Mouse (Mus musculus): Measurements from ENCODE around the gene Asb8.

The Asb8 gene

DNA sequence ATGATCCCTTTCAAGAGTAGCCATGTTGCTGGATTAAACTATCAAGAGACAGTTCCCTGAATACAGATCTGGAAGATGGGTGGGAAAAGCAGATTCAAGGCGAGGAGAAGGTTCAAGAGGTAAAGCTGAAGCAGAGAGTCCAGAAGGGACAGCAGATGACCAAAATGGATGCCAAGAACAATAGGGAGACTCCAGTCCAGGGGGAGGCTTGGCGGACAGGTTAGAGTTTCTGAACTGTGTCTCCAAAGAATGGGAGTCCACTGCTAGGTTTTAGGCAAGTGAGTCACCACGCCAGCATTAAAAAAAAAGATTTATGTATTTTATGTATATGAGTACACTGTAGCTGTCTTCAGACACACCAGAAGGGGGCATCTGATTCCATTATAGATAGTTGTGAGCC lies 10.8 kb downstream of the Asb8 start:
- no peak for DNase-seq

DNA sequence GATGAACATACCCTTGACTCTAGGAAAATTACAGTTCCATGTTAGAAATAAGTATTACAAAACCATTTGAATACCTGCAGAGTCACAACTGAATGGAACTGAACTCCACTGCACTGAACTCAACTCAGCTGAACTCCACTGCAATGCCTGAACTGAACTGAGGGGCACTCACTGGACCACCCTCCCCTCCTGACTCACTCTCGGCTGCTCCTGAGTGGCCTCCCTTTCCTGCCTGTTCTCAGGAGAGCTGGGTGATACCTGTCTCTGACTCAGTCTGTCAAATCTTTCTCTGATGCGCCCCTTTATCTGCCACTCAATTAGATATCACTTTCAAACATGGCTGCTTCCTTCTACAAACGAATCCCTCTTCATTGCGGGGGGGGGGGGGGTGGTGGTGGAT lies 11.3 kb downstream of the Asb8 start:
- no peak for DNase-seq

- no peak for DNase-seq
Observed at GRCm38 (mm10) chr15:98153625-98154024, 11.8 kb downstream of the Asb8 start.

DNA sequence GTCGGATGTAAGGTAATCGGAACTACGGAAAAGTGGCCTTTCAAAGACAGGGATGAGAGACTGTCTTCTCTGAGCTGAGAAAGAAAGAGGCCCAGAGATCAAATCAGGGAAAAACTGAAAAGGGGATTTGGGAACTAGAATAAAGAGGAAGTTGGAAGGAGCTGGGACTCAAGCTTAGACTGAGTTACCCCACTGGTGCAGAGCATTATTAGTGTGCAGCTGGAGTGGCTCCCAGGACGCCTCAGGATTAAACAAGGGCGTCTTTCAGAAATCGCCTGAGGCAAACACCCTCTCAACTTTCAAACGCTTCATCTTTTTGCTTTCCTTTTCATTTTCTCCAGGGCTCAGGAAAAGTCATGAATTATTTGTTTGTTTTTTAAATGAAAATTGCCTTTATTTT lies 12.5 kb downstream of the Asb8 start:
- no peak for DNase-seq

- DNase-seq: no peak
Observed at GRCm38 (mm10) chr15:98149166-98149602, 16.2 kb downstream of the Asb8 start.

DNA sequence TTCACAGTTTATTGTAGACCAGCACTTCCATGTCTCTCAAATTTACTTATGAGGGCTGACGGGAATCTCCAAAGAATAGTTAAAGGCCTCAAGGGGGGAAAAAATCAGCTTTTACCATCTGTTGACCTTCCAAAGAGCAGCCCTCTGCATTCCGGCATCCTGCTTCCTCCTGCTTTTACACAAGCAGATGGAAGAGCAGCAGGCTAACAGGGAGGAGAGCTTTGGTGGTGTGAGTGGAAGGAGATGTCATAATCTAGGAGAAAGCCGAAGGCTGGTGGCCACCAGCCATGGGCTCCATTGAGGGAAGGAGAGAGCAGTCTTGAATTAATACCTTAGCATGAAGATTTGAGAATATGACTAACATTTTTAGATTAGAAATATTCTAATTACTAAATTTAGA lies 17.1 kb downstream of the Asb8 start:
- no peak for DNase-seq

DNA sequence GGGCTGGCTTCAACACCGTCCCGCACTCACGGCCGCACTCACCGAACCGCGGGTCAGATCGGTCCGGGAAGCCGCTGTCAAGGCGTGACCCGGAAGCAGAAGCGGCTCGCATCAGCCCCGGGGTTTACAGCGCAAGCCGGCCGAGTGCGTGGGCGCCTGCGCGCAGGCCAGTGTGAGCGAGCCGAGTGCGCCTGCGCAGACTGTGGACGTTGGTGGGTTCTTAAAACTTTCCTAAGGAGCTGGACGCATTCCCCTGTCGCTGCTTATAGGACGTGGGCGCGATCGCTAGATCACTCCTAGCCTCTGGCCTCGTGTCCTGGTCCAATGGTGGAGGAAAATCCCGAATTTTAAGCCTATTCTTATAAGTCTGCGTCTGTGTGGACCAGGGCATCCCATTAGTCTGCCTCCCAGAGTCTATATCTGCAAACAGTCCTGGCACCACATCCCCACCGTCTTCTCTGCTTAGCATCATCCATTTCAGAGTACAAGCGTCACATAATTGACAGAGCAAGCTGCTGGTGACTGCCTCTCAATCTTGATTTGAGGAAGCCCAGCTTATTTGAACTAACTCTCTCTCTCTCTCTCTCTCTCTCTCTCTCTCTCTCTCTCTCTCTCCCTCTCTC lies 19.8 kb downstream of the Asb8 start:
- DNase-seq: peak; percentile 94

DNA sequence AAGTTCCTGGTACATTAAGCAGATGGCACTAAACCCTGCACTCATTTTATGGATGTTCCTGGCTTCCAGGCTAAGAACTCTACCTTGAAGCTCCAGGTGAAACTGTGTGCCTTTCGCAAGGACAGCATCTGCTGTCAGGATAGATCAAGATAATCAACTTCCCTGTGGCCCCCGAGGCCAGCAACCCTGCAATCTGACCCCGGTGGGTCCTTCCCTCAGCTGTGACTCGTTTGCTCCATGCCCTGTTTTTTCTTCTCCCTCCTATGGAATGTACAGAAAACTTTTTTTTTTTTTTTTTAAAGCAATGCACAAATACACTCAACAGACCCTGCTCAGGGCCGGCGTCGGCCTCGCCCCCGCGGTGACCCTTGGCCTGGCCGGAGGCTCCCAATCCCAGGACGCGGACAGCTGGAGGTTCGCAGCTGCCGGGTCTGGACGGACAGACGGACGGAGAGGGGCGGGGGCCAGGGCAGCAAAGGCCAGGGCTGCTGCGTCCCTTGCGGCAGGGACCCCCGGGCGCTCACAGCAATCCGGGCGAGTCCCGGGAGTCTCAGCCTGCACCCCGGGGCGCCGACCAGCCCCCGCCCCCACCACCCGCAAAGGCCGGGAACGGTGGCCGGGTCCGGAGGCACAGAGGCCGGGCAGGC lies 20.4 kb downstream of the Asb8 start:
- DNase-seq: no peak

DNA sequence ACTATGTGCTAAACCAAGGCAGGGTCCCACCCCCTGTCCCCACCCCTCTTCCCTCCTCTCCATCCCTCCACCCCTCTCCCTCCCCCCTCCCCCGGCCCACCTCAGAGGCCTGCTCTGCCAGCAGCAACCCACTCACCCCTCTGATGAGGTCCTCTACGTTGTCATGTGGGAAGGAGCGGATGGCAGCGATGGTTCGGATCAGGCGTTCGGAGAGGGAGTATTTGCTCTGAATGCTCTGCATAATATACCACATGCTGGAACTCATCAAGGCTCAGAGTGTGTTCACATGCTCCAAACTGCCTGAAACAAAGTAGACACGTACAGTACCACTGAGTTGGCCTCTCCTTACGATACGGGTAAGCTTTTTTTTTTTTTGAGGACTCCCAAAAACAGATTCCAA lies 22.9 kb downstream of the Asb8 start:
- DNase-seq: peak; percentile 53

- DNase-seq: no peak
Observed at GRCm38 (mm10) chr15:98140809-98141208, 24.6 kb downstream of the Asb8 start.

GRCm38 (mm10) chr15:98139763-98140162 lies 25.7 kb downstream of the Asb8 start:
- DNase-seq: no peak

GRCm38 (mm10) chr15:98136871-98137270 lies 28.6 kb downstream of the Asb8 start:
- no peak for DNase-seq

DNA sequence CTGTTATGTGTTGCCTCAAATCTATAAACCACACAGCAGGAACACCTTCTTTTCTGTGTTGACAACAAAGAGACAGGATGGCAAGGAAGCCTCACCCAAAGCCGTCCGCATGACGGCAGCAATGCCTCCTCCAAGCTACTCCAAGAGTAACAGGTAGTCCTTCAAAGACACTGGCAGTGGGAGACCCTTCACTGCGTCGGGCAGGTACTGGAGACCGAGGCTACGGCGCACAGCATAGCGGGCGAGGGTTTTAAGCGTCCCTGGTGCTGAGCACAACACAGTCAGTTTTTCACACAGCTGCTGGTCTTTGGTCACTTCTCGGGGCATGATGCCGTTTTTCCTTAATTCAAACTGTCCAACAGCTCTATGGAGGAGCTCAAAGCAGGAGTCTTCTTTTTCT lies 29.8 kb downstream of the Asb8 start:
- DNase-seq: no peak

GRCm38 (mm10) chr15:98134666-98135065 lies 30.8 kb downstream of the Asb8 start:
- peak; percentile 42 for DNase-seq

- DNase-seq: peak; percentile 40
Observed at GRCm38 (mm10) chr15:98134034-98134433, 31.4 kb downstream of the Asb8 start.

DNA sequence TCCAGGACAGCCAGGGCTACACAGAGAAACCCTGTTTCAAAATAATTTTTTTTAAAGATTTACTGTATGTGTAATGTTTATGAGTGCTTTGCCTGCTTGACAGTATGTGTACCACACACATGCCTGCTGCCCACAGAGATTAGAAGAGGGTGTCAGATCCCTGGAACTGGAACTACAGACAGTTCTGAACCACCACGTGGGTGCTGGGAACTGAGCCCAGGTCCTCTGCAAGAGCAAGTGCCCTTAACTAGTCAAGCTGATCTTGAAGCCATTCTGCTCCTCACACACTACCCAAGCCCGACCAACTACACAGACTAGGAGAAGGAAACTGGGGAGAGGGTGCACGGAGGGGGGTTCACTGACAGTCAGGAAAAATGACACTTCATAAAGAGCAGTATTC lies 32.0 kb downstream of the Asb8 start:
- no peak for DNase-seq

GRCm38 (mm10) chr15:98131942-98132655 lies 33.3 kb downstream of the Asb8 start:
- no peak for DNase-seq

DNA sequence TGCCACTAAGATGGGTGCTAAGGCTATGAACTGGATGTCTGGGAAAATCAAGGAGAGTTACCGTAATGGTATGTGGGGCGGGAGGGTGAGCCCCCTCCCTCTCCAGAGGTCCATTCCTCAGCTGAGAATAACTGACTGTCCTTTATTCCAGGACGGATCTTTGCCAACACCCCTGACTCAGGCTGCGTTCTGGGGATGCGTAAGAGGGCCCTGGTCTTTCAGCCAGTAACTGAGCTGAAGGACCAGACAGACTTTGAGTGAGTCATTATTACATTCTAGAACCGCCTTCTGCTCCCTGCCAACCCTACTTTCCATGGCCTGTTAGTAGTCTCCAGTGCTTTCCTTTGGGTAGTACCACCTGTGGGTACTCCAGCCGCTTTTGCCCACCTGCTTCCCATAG lies 34.0 kb downstream of the Asb8 start:
- DNase-seq: no peak

- DNase-seq: no peak
Observed at GRCm38 (mm10) chr15:98131001-98131400, 34.4 kb downstream of the Asb8 start.

DNA sequence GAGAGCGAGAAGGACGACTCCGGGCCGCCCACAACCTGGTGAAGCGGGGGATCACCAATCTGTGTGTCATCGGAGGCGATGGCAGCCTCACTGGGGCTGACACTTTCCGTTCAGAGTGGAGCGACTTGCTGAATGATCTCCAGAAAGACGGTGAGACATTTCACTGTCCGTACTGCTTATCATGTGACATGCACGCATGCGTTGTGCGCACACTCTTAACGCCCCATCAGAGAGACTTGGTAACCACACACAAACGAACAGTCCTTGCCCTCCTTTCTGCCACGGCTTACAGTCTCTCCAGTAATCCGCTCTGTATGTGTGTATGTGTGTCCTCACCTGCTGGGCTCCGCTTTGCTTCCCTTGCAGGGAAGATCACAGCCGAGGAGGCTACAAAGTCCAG lies 44.6 kb downstream of the Asb8 start:
- no peak for DNase-seq

- no peak for DNase-seq
Observed at GRCm38 (mm10) chr15:98119363-98119762, 46.1 kb downstream of the Asb8 start.

- DNase-seq: no peak
Observed at GRCm38 (mm10) chr15:98116287-98116686, 49.1 kb downstream of the Asb8 start.

GRCm38 (mm10) chr15:98115779-98116163 lies 49.7 kb downstream of the Asb8 start:
- DNase-seq: no peak

All from layer of hippocampus, adult 9-11 months (tissue).